Mouse (Mus musculus): ENCODE measurements at regions not wholly inside any gene's neighbourhood (a gene's known extent, or its start where the extent isn't known, plus 50 kb on each side); places are given as distances from the start of the nearest gene placed in this dataset.

DNA sequence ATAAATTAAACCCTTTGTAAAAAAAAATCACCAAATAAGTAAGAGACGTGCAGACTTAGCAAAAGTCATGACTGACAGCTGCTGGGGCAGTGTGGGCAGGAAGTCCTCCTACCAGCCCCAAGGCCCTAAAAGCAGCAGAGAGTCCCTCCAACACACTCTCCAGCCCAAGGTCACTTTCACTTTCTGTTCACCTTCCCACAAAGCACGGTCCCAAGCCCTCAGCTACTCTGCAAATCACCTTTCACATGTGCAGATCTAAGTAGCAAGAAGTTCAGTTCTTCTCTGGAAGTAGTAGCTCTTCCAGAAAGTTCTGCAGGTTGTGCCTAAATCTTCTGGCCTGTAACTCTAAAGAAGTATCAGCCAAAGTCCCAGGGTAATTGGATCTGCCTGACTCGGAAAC is 120.8 kb upstream of the Gm26657 start:
- no peak for DNase-seq

DNA sequence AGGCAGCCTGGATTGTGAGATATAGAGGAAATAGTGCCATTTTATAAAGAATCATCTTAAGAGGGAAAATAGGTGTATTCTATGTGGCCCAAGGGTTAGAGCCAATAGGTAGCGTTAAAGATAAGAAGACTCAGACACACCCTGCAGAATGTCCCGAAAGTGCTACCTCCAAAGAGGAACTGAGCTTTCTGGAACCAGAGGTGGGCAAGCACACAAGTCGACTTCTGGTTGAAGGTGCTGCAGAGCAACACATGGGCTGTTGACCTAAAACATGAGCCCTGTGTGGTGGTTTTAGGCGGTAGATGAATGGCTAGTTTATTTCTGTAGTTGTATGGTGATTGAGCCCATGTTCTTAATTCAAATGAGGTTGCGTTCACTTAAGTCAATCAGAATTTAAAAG is 121.4 kb upstream of the Gm26657 start:
- no peak for DNase-seq

DNA sequence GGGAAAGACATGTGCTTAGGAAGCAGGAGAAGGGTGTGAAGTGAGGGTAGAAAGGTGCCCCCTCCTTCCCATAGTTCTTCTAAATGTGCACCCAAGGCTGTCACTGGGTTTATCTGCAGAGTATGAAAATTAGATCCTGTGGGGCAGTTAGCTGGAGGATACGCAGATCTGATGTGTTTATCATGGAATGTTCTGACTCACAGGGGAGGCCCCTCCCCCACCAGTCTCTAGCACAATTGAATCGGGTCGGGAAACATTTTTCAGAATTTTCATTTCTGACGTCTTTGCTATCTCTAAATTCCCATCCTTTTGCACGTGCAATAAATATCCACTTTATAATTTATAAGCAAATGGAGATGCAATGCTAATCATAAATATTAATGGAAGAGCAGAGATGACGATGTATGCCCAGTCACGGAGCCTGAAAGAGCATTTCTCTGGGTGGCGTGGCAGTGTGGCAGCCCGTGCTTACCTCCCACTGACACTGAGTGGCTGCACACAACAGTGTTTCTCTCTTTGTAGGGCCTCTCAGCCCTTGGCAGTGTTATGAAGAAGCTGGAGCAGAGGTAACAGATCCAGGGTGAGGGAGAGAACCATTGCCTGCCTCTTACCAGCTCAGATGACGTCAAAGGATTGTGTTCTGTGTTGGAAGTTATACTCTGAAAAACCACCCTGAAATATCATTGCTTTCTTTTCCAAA is 122.1 kb upstream of the Gm26657 start:
- no peak for DNase-seq

DNA sequence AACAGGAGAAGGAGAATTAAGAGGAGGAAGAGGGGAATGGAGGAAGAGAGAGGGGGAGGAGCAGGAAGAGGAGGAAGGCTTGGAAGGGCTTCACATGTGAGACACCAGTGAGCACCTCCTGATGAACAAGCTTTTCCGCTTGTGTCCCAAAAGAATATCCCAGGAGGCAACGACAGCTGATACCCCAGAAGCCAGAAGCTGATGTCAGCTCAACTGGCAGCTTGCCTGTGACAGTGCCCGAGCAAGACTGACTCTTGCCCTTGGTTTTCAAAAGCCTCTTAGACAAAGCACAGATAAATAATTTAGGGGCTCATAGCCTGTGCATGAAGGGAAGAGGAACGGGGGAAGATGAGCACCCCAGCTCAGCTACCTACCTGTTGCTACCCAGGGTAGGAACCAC is 127.5 kb upstream of the Gm26657 start:
- DNase-seq: peak; percentile 2

DNA sequence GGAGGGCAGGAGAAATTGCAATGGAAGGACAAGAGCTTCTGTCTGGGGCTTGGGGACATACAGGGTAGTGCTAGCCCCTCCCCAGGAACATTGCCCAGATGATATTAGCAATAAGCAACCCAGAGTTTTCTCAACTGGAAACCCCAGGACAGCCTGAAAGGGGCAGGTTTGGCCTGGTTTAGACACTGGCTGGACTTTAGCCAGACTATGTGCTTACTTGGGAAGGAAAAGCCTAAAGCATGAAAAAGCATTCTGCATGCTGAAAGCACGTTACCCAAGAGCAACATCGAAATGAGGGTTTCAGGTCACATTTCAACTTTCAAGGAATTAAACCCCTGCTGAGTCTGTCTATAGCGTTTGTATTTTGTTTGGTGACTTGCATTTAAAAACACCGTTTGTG is 128.1 kb upstream of the Gm26657 start:
- DNase-seq: no peak

DNA sequence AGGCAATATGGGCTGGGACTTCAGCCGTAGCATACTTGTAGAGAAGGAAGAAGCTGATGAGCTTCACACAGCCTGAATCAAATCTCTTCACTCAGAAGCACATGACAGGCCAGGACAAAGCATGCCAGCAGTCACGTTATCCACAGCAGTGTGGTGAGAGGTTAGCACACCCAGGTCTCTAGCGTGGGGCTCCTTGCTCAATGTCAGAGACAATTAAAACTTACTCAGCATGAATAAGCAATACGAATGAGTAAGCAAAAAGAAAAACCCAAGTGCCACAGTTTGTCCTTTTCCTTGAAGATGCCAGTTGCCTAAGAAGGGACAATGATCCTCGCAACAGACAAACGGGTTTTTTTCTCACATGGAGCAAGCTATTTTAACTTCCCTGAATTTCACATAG is 129.6 kb upstream of the Gm26657 start:
- no peak for DNase-seq

DNA sequence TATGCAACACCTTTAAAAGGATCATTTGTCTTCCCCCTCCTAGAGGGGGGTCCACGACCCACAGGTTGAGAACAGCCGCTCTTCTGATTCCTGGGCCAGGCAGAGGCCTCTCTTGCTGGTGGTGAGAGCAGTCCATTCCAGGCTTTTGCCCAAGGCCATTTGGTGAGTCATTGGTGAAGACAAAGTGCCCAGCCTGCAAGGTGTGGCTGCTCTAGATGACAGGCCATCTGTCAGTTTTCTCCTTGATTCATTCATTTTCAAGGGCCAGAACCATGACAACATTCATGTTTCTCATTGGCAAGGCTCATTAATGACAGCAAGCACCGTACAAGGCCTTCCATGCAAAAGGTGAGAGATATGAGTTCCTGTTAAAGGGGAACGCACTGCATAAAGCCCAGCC is 131.2 kb upstream of the Gm26657 start:
- no peak for DNase-seq

DNA sequence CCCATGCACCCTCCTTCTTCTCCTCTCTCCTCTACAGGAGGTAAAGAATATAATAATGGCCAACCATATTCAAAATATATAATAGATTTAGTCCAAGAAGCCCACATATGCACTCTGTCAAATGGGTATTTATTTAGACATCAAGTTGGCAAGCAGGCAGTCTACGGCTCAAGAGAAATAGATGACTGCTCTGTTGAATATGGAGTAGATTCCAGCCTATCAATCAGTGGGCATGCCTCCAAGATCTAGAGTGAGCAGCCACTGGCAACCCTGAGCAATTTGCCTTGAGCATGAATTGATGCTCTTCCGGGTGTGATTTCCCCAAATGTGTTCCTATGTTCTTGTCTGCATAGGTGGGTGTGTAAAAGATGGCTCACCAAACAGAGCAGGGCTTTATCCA is 141.5 kb upstream of the Gm26657 start:
- DNase-seq: no peak

DNA sequence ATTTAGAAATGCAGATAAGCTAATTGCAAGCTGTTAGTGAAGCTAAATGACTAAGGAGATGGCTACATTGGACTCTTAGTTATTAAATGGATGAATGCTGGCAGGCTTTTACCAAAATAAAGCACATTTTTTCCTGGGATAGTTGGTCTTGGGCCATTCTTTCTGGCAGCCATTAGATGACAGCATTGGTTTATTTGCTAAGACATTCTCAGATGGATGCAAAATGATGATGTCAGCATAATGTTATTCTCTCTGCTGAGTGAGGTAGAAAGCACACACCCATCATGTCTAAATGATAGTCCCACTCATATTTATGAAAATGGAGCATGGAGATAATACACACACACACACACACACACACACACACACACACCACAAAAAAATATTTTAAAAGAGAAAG is 141.9 kb upstream of the Gm26657 start:
- DNase-seq: no peak

DNA sequence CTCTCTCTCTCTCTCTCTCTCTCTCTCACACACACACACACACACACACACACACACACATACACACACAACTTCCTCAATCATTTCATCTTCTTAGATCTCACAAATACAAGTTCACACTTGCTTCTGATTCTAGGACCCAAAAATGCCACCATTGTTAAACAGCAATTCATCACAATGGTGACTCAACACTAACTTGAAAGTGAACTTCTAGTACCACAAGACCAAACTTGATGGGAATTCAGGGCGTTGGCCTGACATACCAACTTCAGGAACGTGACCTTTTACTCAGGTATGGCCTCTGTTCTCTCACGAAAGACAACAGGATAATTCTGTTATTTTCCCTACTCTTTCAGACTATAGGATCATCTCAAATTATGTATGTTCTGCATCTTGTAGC is 157.5 kb upstream of the Gm26657 start:
- DNase-seq: no peak

DNA sequence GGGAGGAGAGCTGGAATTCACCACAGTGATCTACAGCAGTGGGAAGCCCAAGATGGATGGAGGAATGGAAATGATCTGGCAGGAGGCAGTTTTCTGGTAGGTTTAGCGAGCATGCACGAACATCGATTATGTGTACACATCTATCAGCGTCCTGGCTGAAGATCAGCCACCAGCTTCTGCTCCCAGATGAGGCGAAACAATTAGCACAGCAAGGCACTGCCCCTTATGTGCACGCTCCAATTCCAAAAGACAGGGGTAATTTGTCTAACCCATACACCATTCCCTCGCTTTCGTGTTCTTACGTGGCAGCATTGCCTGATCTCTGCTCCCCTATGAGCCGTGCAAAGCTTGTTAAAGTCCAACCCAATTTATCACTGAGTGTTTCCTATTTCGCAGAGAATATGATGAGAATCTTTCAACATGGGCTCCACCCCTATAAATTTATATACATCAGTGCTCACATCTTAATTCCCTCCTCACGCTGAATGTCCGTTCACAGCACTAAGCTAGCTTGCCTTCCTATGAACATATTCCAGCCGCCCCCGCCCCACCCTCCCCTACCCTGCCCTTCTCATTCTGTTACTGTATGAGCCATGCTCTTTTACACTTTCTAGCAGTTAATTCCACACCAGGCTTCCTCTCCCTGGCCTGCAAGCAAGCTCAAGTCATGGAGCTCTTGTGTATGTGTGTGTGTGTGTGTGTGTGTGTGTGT is 162.9 kb upstream of the Gm26657 start:
- DNase-seq: no peak

DNA sequence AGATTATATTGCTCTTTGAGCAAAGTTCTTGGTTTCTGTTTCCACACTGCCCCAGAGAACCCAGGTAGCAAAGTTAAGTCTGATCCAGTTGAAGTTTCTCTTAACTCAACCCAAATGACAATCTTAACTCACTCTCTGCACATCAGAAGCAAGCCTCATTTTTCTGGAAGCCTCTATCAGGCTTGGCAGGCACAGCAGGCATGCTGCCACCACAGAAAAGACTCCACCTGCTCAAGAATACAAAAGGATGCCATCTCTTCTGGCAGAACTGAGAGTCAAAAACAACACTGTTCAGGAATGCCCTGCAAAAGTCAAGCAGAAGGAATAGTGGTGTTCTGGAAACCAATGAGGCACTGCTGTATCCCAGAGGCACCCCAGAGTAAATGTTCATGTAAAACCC is 187.7 kb upstream of the Gm26657 start:
- DNase-seq: no peak

DNA sequence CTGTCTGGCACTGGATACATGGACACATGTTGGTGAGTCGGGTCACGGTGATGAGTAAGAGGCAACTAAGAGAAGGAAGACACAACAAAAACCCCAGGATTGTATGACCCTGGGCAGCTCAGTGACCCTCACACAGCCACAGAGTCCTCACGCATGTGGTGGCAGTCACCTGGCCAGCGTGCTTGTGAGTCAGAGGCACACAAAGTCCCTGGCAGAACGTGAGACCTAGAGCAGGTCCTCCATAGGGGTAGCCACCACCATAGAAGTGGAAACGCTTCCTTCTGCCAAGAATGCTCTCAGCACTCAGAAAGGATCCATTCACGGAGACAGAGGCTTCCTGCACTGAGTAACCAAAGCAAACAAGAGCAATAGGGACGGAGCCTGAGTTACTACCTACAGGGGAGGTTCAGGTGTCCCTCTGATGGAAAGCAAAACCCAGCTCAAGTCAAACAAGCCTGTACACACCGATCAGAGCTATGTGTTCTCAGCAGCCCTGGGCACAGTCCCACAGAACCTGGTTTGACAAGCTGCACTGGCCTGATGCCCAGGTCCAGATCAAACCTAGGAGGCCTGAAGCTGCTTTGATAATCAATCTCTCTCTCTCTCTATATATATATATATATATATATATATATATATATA is 206.4 kb upstream of the Gm26657 start:
- DNase-seq: no peak

DNA sequence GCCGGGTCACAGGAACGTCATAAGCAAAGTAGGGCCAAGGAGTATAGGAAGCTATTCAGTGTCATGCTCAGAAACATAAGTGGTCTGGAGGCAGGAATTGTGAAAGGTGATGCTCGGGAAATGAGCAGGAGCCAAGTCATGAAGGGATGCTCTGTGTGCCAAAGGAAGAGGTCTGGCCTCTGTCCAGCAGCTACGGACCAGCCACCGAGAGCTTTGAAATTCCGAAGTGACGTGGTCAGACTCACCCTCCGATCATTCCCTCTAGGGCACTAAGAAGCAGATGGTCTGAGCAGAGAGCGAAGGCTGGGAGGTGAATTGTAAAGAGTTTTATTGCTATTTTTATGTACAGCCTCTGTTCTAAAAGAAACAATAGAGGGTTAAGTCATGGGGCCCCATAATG is 206.9 kb upstream of the Gm26657 start:
- DNase-seq: no peak

DNA sequence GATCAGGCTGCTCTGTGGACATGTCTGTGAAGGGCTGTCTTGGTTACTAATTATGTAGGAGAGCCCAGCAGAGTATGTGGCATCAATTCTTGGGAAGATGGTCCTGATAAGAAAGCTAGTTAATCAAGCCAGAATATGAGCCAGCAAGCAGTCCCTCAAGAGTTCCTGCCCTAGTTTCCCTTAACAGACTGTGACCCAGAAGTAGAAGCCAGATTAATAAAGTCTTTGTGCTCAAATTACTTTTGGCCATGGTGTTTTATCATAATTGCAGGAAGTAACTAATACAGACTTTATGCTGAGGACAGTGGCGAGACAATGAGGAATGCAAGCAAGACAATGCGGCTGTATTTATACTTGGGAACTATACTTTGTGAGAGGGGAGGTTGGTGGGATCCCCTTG is 211.3 kb upstream of the Gm26657 start:
- no peak for DNase-seq

DNA sequence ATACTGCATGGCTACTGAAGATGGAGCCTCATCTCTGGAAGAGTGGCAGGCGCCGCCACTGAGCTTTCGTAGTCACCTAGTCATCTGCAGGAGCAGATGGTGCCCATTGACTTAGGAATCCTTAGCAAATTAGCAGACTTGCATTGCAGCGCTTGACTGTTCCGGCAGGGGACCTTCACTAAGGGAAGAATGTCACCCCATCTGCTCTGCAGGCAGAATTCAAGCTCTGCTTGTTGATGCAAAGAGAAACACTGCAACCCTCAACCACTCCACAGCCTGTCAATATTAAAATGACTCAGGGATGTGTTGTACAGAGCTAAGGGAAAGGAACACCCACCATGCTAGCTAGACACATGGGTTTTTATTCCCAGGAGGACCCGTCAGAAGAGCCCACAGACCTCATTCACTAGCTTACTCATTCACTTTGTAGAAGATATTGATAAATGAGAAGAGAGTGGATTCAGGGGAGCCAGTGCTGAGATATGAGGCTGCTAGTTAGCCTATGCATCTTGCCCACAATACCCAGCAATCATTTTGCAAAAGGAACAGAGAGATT is 215.4 kb upstream of the Gm26657 start:
- no peak for DNase-seq

DNA sequence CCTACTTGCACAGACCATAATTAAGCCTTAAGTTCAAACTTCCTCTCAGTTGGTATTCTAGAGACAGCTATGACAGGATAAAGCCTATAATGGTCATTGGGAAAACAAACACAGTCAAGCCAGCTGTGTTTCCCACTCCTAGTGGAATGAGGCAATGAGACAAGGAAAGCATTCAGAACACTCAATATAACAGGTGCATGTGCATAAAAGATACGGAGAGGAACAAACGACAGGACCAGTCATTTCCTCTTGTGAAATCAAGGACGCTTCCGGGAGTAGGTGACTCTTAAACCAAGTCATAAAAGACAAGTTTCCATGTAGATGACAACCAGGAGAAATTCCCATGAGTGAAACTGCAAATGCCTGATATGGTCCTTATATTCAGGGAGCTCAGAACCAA is 232.1 kb upstream of the Gm26657 start:
- DNase-seq: no peak

DNA sequence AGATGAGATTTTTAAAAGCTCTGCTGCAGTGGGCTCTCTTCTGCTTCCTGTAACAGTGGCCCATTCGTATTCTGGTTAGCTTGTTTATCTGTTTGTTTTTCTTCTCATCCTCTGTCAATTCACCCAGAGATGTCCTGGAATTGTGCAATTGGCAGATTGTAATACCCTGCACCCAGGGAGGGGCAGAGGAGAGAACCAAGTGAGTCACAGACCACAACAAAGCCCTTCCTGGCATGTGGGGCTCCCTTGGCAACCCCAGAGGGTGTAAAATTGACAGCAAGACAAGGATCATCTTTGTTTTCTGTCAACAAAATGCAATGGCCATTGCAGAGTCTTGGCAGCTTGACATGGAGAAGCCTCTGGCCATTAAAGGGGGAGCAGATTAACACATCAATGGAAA is 233.1 kb upstream of the Gm26657 start:
- peak; percentile 3 for DNase-seq

DNA sequence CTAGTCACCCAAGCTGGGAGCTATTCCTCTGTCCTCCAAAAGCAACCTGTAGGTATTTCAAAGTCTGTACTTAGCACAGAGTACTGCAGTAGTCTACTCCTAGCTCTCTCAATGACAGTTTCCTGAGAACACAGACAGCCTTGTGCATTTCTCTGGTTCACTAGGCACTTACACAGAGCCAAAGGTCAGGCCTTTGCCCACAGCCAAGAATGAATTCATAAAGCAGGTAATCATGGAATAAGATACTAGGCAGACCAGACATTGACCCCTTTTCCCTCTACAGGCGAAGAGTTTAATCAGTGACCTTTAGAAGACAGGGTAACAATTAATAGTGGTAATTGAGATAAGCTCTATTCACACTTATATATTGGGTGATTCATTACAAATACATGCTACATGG is 233.8 kb upstream of the Gm26657 start:
- no peak for DNase-seq

DNA sequence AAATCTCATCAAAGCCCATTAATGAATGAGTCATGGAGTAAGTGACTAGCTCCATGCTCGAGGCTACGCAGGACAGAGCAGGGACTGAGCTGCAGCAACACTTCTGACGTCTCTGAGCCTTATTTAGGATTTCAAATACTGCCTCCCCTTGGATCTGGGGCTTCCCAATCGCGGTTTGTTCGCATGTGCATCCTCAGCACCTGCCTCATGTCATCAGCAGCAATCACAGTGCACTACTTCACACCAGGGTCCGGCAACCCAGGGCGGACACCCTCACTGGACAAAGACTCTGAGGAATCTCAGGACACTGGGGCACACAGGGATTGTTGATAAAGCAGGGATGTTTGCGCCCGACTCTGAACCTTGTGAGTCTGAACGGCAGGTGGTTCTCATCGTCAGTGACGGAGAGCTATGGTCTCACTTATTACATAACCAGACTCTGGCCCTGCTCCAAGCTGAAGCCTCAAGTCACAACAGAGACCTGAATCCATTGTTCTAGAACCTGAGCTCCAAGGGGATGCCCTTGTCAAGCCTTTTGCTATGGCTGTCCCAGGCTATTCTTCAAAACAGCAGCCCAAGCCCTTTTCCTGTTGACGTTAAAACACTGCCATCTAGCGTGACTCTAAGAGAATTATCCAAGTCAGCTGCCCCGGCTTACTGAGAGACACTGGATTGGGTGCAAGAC is 247.2 kb upstream of the Gm26657 start:
- DNase-seq: peak; percentile 33

DNA sequence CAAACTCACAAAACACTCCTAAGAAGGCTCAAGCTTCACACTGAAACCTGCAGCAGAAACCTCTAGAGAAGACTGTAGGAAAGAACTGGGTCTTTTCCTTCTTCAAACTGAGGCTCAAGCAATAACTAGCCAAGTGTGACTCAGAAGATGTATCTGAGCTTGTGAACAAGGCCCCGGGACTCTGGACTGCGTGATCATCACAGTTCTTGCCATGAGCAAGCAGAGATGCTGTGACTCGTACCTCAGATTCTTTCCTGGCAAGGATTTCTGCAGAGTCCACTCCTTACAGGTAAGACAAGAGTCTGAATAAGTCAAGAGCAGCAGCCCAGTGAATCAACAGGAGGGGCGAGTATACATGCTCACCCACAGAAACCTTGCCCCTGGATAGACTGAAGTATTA is 250.5 kb upstream of the Gm26657 start:
- DNase-seq: no peak

DNA sequence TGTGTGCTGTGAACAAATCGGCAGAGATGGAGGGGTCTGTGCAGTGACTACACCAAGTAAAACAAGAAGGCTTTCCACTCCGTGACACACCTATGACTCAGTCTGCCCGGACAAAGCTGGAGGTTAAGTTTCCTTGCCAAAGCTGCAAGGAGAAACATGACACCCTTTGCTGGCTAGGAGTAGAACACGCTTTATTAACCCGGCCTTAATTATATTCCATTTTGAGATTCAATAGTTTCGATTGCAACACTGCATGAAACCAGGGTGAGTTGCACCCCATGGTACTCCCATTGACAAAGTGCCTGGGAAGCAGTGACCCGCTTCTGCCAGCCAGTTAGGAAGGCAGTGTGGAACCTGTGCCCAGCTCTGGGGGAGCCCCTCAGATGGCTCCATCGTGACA is 256.2 kb upstream of the Gm26657 start:
- no peak for DNase-seq

DNA sequence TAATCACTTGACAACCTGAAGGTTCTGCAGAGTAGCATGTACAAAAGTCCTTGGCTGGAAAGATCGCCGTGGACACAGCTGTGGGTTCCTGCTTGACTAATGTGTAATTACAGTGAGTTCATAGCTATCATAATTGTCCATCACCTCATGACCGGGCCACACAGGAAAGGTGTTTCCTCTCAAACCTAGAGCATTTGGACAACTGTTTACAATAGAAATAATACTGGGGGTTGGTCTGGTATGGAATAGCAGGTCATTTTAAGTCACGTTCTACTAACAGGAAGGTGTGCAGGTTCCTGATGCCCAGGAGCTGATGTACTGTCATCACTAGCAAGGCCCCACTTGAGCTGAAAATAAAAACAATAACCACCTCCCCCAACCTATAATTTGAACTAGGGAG is 283.1 kb upstream of the Gm26657 start:
- DNase-seq: no peak

DNA sequence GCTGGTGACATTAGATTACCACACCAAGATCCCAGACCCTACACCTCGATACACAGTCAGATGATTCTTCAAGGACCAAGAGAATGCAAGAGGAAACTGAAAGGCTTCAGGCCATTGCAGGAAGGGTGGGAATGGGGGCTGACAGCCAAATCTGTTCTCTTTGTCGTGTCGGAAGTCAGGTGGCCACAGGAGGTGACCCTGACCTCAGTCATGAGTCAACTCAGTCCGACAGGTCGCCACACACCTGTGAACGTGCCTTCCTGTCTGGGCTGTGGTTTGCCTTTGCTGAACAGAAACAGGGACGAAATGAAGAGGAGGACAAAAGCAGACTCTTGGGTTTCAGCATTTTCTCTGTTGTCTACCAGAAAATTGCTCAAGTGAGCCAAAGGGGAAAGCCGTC is 318.3 kb upstream of the Gm26657 start:
- DNase-seq: no peak

All from cerebellum, adult 8-10 months (tissue).